Mouse (Mus musculus) CD4-positive helper T cell, adult 2 months (primary cell): ENCODE measurements around the gene Mbd6.
A peak's percentile ranks its signal among the peaks of the same experiment; 100 is the strongest.

Experiments
- DNase-seq: peaks from one replicate; pipeline ENCODE4 v3.0.0-alpha.2; 2012; ENCODE audit warnings: low read depth, missing footprints, low spot score

The Mbd6 gene

DNA sequence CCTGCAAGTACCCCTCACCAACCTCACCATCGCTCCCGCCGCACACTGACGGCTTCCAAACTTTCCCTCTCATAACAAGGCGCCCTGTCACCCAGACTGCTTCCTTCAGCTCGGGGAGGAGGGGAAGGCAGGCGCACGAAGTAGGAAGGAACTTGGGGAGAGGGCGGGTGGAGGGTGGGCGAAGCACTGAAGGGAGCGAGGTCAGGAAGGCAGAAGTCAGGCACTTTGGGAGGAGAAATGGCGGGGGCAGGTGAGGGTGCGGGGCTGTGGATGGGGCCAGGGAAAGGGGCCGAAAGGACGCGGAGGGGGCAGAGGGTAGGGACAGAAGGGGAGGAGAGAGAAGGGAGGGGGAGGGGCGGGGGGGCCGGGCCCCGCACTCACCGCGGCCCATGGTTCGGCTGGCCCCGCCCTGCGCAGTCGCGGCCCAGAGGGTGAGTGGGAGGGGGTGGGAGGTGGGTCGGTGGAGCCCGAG, 454 bp downstream of the Mbd6 start:
- no peak for DNase-seq

DNA sequence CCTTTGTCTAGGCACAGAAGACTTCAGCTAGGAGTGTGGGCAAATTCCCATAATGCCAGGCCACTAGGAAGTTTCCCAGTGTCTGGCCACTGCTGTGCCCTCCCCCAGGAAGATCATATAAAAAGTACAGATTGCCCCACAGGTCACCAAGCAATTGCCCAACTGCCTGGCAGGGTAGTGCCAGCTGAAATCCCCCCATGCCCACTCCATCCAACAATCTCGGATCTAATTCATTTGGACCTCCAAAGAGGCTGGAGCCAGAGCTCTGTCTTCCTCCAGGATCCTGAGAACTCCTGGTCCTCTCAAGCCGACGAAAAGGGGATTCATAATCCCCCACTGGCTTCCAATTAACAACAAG, 903 bp downstream of the Mbd6 start:
- DNase-seq: peak; percentile 17

DNA sequence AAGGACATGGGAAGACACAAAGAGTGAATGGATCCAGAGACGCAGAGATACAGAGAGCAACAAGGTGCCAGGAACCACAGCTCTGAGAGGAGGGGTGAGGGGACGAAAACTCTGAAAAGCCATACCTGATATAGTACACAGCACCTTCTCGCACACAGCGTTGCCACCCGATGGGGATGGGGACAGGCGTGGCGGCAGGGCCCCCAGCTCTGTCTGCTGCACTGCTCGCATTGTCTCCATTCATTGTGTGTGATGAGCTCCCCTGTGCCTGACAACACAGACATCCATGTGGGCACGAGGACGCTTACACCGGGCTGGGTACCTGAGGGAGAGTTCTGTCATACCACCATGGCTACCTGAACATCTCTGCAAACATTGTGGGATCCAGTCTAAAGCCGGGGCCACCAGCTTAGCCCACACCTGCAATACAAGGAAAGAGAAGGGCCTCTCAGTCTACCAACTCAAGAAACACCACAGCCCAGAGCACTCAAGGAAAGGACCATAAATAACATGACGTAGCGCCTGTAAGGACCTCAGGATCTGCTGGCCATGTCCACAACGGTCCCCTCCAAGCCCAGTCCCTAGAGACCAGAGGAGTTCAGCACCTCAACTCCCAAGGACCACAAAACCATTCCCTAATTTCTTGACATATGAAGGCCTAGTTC, 1.4 kb downstream of the Mbd6 start:
- no peak for DNase-seq

DNA sequence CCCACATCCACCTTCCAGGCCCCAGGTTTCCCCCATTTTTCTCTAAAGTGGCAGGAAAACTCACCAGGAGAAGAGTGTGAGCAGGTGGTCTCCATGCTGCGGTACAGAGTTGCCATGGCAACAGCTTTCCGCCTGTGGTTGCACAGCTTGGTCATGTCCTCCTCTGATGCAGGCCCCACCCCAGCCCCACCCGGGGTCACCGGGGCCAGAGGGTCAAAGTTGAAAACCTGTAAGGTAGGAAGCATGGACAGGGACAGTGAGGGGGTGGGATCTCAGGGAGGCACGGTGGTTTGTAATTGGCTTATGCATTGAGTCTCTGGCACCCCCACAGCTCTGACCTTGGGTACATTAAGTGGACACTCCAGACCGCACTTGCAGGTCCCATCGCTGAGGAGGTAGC, 2.1 kb downstream of the Mbd6 start:
- DNase-seq: no peak

DNA sequence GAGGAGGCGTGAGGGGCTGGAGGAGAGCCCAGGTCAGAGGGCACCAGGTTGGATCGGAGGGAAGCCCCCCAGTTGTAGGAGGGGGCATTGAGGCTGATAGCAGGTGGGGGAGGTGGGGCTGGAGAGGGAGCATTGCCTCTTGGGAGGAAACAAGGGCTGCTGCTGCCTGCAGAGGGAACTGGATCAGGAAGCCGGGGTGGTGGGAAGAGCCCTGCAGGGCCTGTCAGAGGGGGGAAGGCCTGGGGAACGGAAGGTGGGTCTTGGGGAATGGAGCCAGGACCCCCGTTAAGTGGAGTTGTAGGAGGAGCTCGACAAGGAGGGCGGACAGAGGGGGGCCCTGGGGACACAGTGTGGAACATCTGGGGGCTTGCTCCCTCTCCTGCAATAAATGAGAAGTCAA, 2.6 kb downstream of the Mbd6 start:
- DNase-seq: no peak

DNA sequence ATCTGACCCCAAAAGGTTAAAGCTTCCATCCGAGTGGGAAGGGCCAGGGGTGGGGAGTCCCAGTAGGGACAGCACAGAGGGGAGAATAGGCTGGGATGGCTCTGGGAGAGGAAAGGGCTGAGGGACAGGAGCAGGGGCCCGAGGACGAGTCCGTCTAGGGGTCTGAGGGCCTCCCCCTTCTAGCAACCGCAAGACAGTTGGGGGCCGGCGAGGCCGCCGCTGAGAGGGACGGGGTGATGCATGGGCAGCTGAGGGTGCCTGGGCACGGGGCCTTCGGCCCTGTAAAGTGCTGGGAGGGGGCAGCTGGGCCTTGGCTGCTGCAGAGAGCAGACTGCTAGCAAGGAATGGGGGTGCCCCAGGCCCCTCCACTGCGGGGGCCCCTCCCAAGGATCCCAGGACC, 3.2 kb downstream of the Mbd6 start:
- no peak for DNase-seq

DNA sequence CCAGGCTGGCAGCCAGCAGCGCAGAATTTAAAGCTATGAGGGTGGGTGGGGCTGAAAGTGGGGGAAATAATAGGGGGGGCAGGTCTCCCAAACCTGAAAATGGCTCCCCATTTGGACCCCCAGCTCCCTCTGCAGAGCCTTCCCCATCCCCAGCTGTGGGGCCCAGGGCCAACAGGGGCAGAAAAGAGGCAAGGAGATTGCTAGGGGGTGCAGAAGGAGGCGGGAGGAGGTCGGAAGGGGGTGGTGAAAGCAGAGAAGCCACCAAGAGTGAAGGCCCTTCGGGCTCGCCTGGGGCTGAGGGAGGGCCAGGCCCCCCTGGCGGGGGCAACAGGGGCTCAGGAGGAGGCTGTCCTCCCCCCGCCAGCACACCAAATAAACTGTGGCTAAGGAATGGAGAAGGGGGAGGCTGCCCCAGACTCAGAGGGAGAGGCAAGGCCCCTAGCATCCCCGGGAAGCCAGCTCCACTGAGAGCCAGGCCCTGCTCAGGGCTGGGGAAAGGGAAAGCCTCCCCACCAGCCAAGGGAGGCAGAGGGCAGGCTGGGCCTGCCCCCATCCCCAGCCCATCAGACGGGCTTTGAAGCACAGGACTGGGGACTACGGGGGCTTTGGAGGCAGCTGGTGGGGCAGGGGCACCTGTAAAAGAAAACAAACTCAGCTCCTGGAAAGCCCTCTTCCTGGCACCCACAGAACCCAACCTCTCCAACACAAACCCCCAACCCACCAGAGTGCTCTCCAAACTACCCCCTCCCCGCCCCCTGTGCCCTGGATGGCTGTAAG, 3.9 kb downstream of the Mbd6 start:
- DNase-seq: no peak

DNA sequence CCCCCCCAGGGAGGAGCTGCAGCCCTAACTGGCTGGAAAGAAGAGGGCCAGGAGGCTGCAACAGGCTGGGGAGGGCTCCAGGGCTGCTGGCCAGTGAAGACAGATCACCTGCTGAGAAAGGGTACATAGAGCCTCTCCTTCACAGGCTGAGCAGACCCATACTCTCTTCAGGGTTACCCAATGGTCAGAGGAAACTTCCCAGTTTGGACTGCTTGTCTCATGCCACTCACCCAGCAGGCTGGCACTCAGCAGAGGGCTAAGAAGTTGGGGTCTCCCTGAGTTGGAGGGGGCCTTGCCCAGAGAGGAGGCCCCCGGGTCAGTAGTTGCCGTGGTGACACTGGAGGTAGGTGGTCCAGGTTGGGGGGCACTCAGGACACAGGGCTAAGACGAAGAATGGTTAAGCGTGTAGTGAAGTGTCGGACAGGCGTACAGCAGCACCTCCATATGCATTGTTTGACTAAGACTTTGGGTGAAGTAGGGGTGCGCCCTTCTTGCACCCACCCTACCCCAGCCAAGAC, 4.7 kb downstream of the Mbd6 start:
- no peak for DNase-seq

DNA sequence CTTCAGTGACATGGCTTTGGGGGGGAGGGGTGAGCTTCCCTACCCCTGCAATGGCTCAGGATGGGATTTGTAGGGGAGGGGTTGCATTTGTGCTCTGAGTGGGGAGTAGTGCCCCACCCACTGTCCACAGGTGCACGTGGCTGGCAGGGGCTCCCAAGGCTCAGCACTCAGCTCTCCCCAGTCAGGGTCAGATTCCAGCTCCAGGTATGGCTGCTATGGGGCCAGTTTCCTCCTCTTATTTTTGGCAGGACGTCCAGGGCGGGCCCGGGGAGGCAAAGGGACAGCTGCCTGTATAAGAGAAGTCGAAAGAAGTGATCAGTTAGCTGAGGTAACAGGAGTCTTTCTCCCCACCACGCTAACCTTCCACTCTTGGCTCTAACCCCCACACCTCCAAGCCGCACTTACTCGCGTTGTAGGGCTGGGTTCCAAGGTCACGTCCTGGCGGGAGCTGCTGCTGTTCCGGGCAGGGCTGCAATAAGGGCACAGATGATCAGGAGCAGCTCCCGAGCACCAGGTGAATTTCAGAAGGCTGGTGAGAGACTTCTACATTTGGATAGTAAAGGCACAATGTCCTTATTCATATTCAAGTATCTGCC, 6.1 kb downstream of the Mbd6 start:
- DNase-seq: no peak

DNA sequence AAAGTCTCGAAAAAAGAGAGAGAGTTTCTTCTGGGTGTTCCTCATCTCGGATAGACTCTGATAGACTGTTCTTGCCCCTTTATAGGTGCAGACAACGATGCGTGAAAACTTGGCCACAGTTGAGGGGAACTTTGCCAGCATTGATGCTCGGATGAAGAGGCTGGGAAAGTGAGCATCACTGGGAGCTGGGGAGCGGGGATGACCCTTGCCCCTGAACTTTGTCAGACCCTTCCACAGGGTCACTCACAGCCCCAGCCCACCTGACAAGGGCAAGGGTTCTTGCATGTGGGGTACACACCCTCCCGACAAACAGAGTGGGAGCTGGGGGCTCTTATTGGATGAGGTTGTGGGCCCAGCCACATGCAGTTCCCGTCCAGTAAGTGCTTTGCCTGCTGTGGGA, 7.5 kb downstream of the Mbd6 start:
- DNase-seq: no peak

DNA sequence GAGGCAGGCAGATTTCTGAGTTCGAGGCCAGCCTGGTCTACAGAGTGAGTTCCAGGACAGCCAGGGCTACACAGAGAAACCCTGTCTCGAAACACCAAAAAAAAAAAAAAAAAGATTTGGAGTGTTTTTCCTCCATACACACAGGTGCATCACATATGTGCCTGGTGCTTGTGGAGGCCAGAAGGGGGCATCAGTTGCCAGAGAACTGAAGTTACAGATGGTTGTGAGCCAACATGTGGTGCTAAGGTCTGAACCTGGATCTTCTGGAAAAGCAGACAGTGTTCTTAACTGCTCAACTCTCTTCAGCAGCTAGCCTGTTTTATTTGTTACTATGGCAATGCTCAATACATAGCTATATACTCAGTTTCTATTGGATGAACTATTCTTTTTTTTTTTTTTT, 9.1 kb downstream of the Mbd6 start:
- no peak for DNase-seq

DNA sequence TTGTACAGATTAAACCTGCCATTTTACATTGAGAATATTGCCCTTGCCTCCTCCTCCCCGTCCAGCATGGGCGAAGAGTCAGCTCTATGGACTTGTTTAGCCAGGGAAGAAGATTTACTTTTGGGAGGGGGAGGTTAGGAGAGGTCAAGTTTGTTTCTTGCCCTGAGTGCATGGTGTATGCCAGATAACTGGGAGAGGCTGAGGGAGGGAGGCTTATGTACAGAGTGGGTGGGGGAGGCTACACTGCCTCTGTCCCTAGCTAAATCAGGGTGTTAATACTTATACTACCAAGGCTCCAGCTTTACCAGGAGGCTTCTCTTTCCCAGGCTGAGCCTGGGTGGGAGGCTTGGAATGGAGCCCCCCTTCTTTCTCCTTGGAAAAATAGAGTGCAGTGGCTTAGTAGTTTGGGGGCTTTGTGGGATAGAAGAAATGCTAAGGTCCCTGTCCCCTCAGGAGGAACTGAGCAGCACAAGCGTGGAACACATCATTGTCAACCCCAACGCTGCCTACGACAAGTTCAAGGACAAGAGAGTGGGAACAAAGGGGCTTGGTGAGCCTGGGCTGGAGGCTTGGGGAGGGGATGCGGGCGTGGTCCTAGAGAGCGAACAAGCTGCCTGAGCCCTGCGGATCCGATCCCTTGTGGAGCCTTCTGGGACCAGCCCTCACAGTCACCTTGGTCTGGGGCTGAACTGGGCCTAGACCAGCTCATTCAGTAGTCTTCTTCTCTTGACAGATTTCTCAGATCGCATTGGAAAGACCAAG, 14.4 kb downstream of the Mbd6 start:
- no peak for DNase-seq

DNA sequence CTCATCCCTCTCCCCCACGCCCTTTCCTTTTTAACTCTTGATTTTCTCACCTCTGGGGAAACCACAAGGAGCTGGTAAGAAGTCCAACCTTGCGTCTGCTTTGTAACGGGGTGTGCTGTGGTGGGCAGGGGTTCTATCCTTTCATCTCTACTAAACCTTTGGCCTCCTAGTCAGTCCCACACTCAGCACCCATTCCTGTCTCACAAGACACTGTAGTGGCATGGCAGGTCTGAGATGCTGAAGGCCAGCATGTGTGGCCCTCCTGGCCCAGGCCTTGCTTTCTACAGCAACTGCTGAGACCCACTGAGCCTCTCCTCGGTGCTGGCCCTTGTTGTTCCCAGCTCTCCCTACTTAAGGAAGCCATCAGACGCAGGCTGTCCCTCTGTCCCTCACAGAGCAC, 16.4 kb downstream of the Mbd6 start:
- no peak for DNase-seq

DNA sequence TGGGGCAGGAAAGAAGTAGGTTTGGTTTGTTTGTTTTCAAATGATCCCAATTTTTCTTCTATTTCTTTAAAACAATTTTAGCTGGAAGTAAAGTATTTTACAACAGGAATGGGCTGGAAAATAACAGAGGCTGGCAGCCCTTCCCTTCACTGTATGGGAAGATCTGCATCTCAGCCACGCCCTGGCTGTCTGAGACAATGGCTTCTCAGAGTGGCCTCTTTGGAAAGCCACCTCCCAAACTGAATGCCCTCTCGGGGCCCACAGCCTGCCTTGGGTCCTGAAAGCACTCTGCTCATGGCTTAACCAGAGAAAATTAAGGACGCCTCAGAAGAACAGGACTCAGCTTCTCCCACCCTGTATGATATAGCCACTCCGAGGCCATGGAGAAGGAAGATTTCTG, 18.9 kb downstream of the Mbd6 start:
- DNase-seq: no peak

DNA sequence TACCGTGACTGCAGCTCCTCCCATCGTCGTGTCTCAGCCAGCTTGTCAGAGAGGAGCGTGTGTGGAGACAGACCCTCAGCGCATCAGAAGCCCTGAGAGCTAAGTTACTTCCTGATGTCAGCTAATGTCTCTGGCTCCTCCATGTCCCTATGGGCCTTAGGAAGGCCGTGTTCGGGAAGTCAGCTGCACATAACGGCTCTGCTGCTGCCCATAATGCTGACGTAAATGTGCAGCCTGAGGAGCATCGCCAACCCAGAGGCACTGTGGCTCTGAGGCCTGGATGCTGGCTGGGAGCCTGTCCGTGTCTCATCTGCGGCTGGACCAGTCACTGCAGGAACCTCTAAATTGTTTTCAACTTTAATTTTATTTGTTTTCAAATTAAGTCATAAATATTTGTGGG, 19.8 kb downstream of the Mbd6 start:
- no peak for DNase-seq

DNA sequence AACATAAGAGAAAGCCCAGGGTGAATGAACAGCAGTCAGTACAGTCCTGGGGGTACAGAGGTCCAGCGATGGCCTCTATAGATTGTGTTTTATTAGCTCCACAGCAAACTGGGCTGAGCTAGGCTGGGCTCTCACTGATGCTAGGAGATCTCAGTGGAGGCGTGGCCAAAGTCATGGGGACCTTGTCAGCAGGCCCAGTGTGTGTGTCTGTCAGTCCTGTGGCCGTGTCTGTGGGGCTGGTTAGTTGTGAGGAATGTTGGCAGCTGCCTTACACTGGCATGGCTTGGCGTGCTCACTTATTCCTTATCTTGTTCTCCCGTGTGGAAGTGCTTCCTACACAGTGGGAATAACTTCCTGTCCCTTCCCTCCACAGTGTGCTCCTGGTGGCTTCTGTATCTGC, 20.4 kb downstream of the Mbd6 start:
- no peak for DNase-seq

DNA sequence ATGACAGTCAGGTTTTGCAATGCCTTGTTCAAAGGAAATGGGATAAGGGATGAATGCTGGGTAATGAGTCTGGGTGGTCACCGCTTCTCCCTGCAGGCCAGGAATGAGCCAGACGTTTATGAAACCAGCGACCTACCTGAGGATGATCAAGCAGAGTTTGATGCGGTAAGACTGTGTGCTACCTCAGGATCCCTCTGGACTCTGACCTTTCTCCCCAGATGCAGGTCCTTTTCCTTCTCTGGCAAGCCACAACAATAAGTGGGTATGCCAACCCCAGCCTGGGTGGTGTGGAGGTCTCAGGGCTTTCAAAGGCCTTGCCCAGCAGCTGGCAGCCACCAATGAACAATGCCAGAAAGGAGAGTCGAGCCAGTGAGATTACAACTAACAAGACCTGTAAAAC, 21.5 kb downstream of the Mbd6 start:
- no peak for DNase-seq

DNA sequence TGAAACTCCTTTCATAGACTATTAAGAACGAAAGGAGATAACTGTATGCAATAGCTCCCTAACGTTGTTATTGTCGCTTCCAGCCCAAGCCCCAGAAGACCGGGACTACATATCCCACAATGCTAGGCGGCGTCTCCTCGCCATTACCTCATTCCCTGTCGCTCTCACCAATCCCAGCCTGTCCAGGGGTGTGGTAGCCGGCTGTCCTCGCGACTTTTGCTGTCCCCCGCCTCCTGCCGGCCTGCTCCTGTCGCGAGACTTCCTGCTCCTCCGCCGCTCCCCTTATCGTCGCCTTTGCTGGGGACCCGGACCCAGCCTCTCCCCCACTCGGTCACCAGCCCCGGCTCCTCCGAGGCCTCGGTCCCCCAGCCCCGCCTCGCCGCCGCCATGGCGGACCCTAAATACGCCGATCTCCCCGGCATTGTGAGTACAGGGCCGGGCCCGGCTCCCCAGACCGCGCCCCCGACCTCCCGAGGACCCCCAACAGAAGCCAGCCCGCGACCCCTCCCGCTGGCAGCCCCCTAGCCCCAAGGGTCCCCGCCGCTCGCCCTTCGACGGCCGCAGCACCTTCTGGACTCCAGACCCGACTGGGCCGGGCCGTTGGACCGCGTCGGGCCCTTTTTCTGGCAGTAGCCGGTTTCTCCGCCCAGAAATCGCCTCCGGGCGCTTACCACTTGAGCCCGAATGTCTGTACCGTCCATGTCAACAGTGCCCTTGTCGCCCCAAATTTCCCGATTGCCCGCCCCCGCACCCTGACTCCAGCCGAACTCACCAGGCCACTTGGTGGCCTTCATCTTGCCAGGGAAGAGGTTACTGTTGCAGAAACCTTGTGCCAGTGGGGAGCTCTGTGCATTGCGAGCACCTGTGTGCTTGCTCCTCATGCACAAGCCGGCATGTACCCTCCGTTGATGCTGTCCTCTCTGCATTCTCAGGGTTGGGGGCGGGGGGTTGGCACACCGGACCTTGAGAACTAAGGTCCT, 22.4 kb downstream of the Mbd6 start, which contains the start of gene Dctn2:
Gene Dctn2 (plus strand): TSS at position 257 of the 980 bp plus-strand sequence.
- peak; percentile 95 for DNase-seq

DNA sequence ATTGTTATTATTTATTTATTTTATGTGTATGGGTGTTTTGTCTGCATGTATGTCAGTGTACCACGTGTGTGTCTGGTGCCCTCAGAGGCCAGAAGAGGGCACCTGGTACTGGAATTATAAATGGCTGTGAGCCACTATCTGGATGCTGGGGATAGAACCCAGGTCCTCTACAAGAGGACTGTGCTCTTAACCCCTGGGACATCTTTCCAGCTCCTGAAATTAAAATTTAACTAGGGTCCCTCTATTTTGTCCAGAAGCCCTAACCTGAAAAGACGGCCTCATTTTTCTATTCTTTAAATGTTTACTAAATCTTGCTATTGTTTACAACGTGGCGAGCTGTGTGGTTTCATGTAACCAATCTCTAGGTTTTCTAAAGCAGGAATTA, 23.1 kb downstream of the Mbd6 start:
- DNase-seq: peak; percentile 55

DNA sequence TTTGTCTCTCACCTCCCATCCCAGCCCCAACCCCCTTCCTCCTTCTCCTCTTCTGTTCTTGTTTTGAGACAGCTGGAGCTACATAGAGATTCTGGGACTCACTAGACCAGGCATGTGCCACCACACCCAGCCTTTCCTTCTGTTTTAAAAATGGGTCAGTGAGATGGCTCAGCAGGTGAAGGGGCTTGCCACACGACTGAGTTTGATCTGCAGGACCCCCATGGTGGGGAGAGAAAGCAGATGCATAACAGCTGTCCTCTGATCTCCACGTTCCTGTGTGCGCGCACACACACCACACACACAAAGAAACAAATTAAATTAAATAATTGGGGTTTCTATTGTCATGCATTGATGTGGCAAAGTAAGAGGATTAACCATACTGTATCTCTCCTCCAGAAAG, 23.8 kb downstream of the Mbd6 start:
- DNase-seq: no peak

DNA sequence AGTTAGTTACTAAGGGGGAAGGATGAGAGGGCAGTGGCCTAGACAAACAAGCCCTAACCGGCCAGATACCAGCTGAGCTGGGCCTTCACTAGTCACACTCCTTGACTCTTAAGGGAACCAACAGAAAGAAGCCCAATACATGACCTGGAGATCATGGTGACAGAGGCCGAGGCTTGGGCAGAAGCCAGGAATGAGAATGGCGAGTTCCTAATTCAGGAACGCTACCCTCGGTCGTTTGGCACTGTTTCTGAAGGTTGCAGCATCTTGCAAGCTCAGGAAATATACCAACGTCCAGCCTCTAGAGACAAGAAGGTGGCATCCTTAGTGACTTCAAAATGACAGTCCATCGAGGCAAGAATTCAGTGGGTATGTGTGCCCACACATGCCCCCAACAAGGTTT, 24.5 kb downstream of the Mbd6 start:
- DNase-seq: no peak
